Mouse (Mus musculus) kidney, adult 2 months (tissue): ENCODE measurements around the gene Poglut1. TPM values are rescaled to one million over a fixed set of nuclear protein-coding genes. Genes with fewer than 3 reads are reported as not detected.

ENCODE experiments used
- DNase-seq: peaks from one replicate; pipeline ENCODE4 v3.0.0; 2021
- H3K27ac ChIP-seq: fragments of 200-500 bp; 2 replicates; pipeline ENCODE4 v1.5.1; 2012; ENCODE audit warnings: low read depth, low read length, control low read depth, inconsistent platforms; ENCODE audit not compliant: insufficient read depth
- H3K27me3 ChIP-seq: fragments of 200-500 bp; replicated peaks from 2 replicates; pipeline ENCODE4 v1.6.1; 2012; ENCODE audit warnings: mild to moderate bottlenecking, moderate library complexity, low read length, inconsistent platforms; ENCODE audit not compliant: control insufficient read depth, insufficient read depth
- H3K36me3 ChIP-seq: fragments of 200-500 bp; 2 replicates; pipeline ENCODE4 v1.6.1; 2012; ENCODE audit warnings: mild to moderate bottlenecking, moderate library complexity, low read length, inconsistent platforms; ENCODE audit not compliant: control insufficient read depth, insufficient read depth
- H3K4me1 ChIP-seq: fragments of 200-500 bp; 2 replicates; pipeline ENCODE4 v1.6.1; 2011; ENCODE audit warnings: low read length; ENCODE audit not compliant: control insufficient read depth, insufficient read depth
- H3K4me3 ChIP-seq: fragments of 200-500 bp; 2 replicates; pipeline ENCODE4 v1.5.1; 2011; ENCODE audit warnings: mild to moderate bottlenecking, low read depth, low read length, control low read depth; ENCODE audit not compliant: insufficient read depth
- CTCF ChIP-seq: fragments of 200-500 bp; conservative IDR thresholded peaks from 2 replicates; pipeline ENCODE4 v1.5.1; 2011; ENCODE audit warnings: low read depth, mild to moderate bottlenecking, control low read depth, low read length, moderate library complexity, mixed read lengths; ENCODE audit not compliant: insufficient read depth, insufficient read length
- POLR2A ChIP-seq: fragments of 200-500 bp; IDR thresholded peaks from one replicate; pipeline ENCODE4 v1.6.1; 2011; ENCODE audit warnings: low read depth, low read length, control low read depth
- WGBS: fragments of 180-500 bp; shearing (Covaris S2); methylation state at CpG from one replicate; pipeline ENCODE4 v1.1.7; 2018; 5-methylcytosine and 5-hydroxymethylcytosine counted together
- polyA plus RNA-seq: library from polyadenylated mRNA; depleted of rRNA; stranded (reverse); fragments of >200 nt; gene quantifications from 2 replicates; pipeline ENCODE4 v1.2.3, GENCODE M21; 2012; rRNA removed

The Poglut1 gene
- polyA plus RNA-seq, result 23.5 and 26.2 TPM in 2 replicates

DNA sequence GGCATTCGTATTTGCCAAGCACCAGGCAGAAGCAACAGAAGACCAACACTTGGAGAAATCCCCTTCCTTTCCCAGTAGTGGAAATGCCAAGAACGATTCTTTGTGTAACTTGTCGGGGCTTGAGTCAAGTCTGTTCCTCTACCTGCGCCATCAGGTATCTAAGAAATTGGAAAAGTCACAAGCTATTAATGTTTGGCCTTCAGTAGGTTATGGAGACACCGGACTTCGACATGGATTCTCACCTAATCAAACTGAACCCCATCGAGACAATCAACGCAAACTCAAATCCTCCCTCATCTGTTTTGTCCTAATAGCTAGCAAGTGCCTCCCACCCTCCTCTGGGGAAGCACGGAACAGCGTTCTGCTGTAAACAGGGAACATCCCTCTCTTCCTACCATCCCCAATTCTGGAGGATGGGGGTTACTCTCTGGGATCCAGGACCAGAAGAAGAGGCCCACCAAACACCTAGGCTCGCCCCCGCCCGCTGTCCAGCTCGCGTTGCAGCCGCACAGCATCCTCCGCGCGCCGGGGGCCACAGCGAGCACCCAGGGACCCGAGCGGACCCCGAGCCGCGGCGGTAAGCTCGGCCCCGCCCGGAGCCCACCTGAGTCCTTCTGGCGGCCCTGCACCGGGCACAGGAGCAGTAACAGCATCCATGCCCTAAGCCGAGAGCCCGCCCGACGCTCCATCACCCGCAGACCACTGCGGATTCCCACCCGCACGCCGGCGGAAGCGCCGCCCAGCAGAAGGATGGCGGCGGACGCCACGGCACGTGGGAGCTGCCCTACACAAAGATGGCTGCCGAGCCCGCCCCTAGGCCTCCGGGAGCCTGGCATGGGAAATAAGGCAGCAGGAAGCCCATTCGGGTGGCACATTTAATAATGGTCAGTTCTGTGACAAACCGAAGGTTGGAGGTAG is at the start of gene Poglut1:
Gene Poglut1, minus strand, starts transcription at position 780 of the 918 bp plus-strand sequence.
- peak within 1 kb of the TSS; percentile 58 for H3K4me3 ChIP-seq
- DNase-seq, result peak; percentile 80
- H3K4me1 ChIP-seq, result peaks cover 4% of the 10 kb centered on the region; the same call in 1 of the 2 replicates
- no peaks in the 10 kb centered on the region for H3K36me3 ChIP-seq
- H3K27me3 ChIP-seq, result no peaks in the 10 kb centered on the region
- WGBS, result 2% methylated on average over 54 of the region's 54 CpGs
- H3K27ac ChIP-seq, result no peak within 1 kb of the TSS
- no peak for TF ChIP-seq CTCF
- TF ChIP-seq POLR2A, result no peak

DNA sequence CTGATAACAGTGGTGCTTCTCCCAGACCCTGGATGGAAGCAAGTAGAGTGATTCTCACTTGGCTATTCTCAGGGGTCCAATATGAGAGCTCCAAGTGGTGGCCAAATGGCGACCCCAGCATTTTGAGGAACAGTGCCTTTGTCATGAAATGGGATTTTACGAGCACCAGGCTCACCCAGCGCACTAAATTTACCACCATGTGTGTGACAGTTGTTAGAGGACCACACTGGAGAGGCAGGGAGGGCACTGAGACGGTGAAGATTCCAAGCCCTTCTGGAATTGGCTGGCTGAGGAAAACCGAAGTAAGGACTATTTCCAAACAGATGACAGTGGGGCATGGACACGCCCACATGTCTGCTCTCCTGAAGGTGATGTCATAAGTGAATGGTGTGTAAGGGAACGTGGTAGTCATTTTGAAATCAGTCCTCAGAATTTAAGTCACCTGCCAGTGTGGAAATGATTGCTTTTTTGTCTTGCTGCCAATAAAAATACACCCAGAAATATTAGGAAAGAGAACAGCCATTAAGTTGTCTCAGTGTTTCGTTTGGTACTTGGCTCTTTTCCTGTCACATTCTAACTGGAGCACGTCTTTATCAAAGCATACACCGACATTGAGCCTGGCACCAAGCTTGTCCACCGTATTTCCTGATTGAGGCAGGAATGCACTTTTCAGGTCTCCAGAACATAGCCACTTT is 49.1 kb upstream of the Poglut1 start:
- TF ChIP-seq POLR2A, result no peak
- no peak for TF ChIP-seq CTCF
- Histone ChIP-seq H3K36me3 (no peaks in the 10 kb centered on the region), H3K27ac (no peak overlapping the region), H3K27me3 (no peaks in the 10 kb centered on the region), H3K4me3 (no peak overlapping the region), H3K4me1 (no peaks in the 10 kb centered on the region)
- 51% methylated on average over 11 of the region's 11 CpGs for WGBS
- no peak for DNase-seq

- H3K27me3 ChIP-seq, result no peaks in the 10 kb centered on the region
- DNase-seq, result no peak
- H3K4me3 ChIP-seq, result no peak overlapping the region
- 91% methylated on average over 2 of the region's 2 CpGs for WGBS
- TF ChIP-seq POLR2A, result no peak
- no peak for TF ChIP-seq CTCF
- H3K4me1 ChIP-seq, result no peaks in the 10 kb centered on the region
- H3K27ac ChIP-seq, result no peak overlapping the region
- H3K36me3 ChIP-seq, result no peaks in the 10 kb centered on the region
Observed at GRCm38 (mm10) chr16:38596651-38597050, 46.6 kb upstream of the Poglut1 start.

DNA sequence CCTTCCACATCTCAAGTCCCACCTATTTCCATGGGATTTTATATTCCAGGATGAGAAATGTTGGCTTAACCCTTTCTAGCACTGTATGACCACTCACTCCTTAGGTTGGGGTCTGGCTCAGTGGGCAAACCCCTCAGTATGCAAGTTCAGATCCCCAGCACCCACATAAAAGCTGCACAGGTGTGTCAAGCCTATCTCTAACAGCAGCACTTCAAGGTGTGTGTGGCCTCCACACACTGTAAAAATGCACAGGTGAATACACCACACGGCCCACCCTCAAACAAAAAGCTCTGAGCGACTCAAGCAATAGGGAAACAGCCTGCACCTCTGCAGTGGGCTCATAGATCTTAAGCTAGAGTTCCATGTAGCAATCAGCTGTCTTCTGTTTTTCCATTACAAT is 46.0 kb upstream of the Poglut1 start:
- WGBS, result 95% methylated on average over 2 of the region's 2 CpGs
- H3K4me1 ChIP-seq, result no peaks in the 10 kb centered on the region
- TF ChIP-seq POLR2A, result no peak
- TF ChIP-seq CTCF, result no peak
- DNase-seq, result no peak
- H3K4me3 ChIP-seq, result no peak overlapping the region
- no peaks in the 10 kb centered on the region for H3K27me3 ChIP-seq
- H3K36me3 ChIP-seq, result no peaks in the 10 kb centered on the region
- no peak overlapping the region for H3K27ac ChIP-seq

DNA sequence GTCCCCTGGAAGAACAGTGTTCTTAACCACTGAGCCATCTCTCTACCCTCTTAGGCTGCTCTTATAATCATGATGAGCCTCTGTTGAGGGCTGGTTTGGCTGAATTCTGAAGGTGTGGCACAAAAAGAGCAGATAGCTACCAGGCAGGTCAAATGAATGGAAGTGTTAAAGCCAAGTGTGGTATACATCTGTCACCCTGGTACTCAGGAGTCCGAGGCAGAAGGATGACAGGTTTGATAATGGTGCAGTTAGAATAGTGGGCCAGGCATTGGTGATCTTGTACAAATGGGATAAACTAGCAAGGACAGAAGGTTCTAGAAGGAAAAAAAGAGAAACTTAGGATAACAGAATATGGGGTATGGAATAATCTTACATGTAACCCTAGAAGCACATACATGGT is 44.4 kb upstream of the Poglut1 start:
- no peak for TF ChIP-seq POLR2A
- TF ChIP-seq CTCF, result no peak
- no peaks in the 10 kb centered on the region for H3K27me3 ChIP-seq
- DNase-seq, result no peak
- H3K4me1 ChIP-seq, result no peaks in the 10 kb centered on the region
- H3K4me3 ChIP-seq, result no peak overlapping the region
- no peak overlapping the region for H3K27ac ChIP-seq
- 98% methylated on average over 1 of the region's 1 CpGs for WGBS
- H3K36me3 ChIP-seq, result peaks cover 2% of the 10 kb centered on the region; the same call in 1 of the 2 replicates

DNA sequence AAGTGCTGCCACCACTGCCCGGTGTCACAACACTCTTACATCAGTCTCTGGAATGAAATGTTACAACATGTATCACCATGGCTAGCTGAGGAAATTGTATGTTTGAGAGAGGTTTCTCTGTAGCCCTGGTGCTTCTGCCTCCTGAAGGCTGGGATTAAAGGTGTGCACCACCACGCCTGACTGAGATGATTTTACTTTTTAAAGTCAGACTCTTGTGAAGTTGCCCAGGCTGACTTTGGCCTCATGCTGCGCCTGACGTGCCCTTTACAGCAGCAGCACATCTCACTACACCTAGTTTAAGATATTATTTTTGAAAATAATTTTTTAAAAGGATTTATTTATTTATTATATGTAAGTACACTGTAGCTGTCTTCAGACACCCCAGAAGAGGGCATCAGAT is 42.9 kb upstream of the Poglut1 start:
- Histone ChIP-seq H3K4me1 (no peaks in the 10 kb centered on the region), H3K27me3 (no peaks in the 10 kb centered on the region), H3K4me3 (no peak overlapping the region), H3K27ac (no peak overlapping the region), H3K36me3 (peaks cover 2% of the 10 kb centered on the region; the same call in 1 of the 2 replicates)
- WGBS, result 96% methylated on average over 4 of the region's 4 CpGs
- TF ChIP-seq CTCF (no peak), POLR2A (no peak)
- no peak for DNase-seq
